Mouse (Mus musculus) heart, embryonic 13.5 days (tissue): ENCODE results near the gene P2ry14. TPM values are rescaled to one million over a fixed set of nuclear protein-coding genes. Genes with fewer than 3 reads are reported as not detected.

ENCODE experiments used
- ATAC-seq: fragments of 200-750 bp; cut with Nextera tagmentation; 2 replicates; pipeline ENCODE4 v1.8.0; 2017; ENCODE audit warnings: moderate TSS enrichment; ENCODE audit not compliant: insufficient number of reproducible peaks, low FRiP score, low TSS enrichment; ENCODE audit errors: extremely low read depth
- H3K27ac ChIP-seq: fragments of 300-500 bp; sonication (generic); replicated peaks from 2 replicates; pipeline ENCODE4 v1.5.1; 2015; ENCODE audit warnings: moderate library complexity, mild to moderate bottlenecking, inconsistent platforms
- H3K27me3 ChIP-seq: fragments of 300-500 bp; sonication (generic); replicated peaks from 2 replicates; pipeline ENCODE4 v1.6.1; 2015; ENCODE audit warnings: mild to moderate bottlenecking, inconsistent platforms
- H3K36me3 ChIP-seq: fragments of 300-500 bp; sonication (generic); 2 replicates; pipeline ENCODE4 v1.6.1; 2015; ENCODE audit warnings: mild to moderate bottlenecking, inconsistent platforms
- H3K4me1 ChIP-seq: fragments of 300-500 bp; sonication (generic); 2 replicates; pipeline ENCODE4 v1.6.1; 2015; ENCODE audit warnings: inconsistent platforms
- H3K4me2 ChIP-seq: fragments of 300-500 bp; sonication (generic); 2 replicates; pipeline ENCODE4 v1.6.1; 2015; ENCODE audit warnings: inconsistent platforms, mild to moderate bottlenecking, moderate library complexity
- H3K4me3 ChIP-seq: fragments of 300-500 bp; sonication (generic); 2 replicates; pipeline ENCODE4 v1.5.1; 2015; ENCODE audit warnings: moderate library complexity, mild to moderate bottlenecking, inconsistent platforms
- H3K9ac ChIP-seq: fragments of 300-500 bp; sonication (generic); 2 replicates; pipeline ENCODE4 v1.6.1; 2015; ENCODE audit warnings: inconsistent platforms, mild to moderate bottlenecking, moderate library complexity
- H3K9me3 ChIP-seq: fragments of 300-500 bp; sonication (generic); 2 replicates; pipeline ENCODE4 v1.6.1; 2016; ENCODE audit warnings: inconsistent platforms
- WGBS: fragments of 180-500 bp; shearing (Covaris S2); methylation state at CpG from one replicate; pipeline ENCODE4 v1.1.7; 2015; ENCODE audit warnings: mixed read lengths; 5-methylcytosine and 5-hydroxymethylcytosine counted together
- polyA plus RNA-seq: library from polyadenylated mRNA; unstranded; fragments of >200 nt; fragmentation: Nextera tagmentation; extraction: Ambion mirVana; gene quantifications from 2 replicates; pipeline ENCODE4 v1.2.1, GENCODE M21; 2015

P2ry14 gene
- polyA plus RNA-seq, 1 experiment from 2014 or later: 1.7 TPM

- ATAC-seq: no peak
- no peaks in the 10 kb centered on the region for H3K27me3 ChIP-seq
- H3K27ac ChIP-seq: no peak overlapping the region
- H3K9ac ChIP-seq: no peak overlapping the region
- H3K4me3 ChIP-seq: no peak overlapping the region
- no peaks in the 10 kb centered on the region for H3K9me3 ChIP-seq
- H3K36me3 ChIP-seq: no peaks in the 10 kb centered on the region; the same call in 1 of the 2 replicates
- 72% methylated on average over 8 of the region's 8 CpGs for WGBS
- H3K4me1 ChIP-seq: peaks cover 14% of the 10 kb centered on the region; the same call in 1 of the 2 replicates
- no peak overlapping the region for H3K4me2 ChIP-seq
Observed at GRCm38 (mm10) chr3:59066558-59067294, 86.7 kb downstream of the P2ry14 start.

GRCm38 (mm10) chr3:59065937-59066336 lies 87.5 kb downstream of the P2ry14 start:
- H3K4me2 ChIP-seq: no peak overlapping the region
- no peak overlapping the region for H3K27ac ChIP-seq
- WGBS: 75% methylated on average over 3 of the region's 3 CpGs
- ATAC-seq: no peak
- H3K4me3 ChIP-seq: no peak overlapping the region
- H3K36me3 ChIP-seq: no peaks in the 10 kb centered on the region; the same call in 1 of the 2 replicates
- no peak overlapping the region for H3K9ac ChIP-seq
- no peaks in the 10 kb centered on the region for H3K9me3 ChIP-seq
- H3K27me3 ChIP-seq: no peaks in the 10 kb centered on the region
- peaks cover 14% of the 10 kb centered on the region; the same call in 1 of the 2 replicates for H3K4me1 ChIP-seq

Other genes starting within 250 kb of the P2ry14 start
- gene Med12l, start 147.8 kb downstream of the P2ry14 start, polyA plus RNA-seq: 2.2 and 2.3 TPM in 2 replicates
- 0.66 and 0.68 TPM in 2 replicates for gene Gpr171, start 51.8 kb downstream of the P2ry14 start, polyA plus RNA-seq
- gene Gpr87, start 41.5 kb upstream of the P2ry14 start, polyA plus RNA-seq: not detected in 2 replicates
- 1.1 TPM in 2 replicates for gene P2ry13, start 57.3 kb upstream of the P2ry14 start, polyA plus RNA-seq
- gene P2ry12, start 109.3 kb upstream of the P2ry14 start, polyA plus RNA-seq: 1.6 and 1.7 TPM in 2 replicates
- gene Igsf10, start 190.8 kb upstream of the P2ry14 start, polyA plus RNA-seq: 1.6 and 2.3 TPM in 2 replicates